Comparison of ENCODE assay signal across 8 mouse cellular contexts in genomic region chr17:46555673-46556583, GRCm38 (mm10). TPM values are rescaled to one million over a fixed set of nuclear protein-coding genes. Genes with fewer than 3 reads are reported as not detected.
DNase-seq lines count a peak whose midpoint lies in the region; ATAC-seq and TF ChIP-seq lines count a peak whose summit lies in the region.

Gene Srf (minus strand): TSS chr17:46556175.

- peak; percentile 25; the same call in 1 of the 2 replicates for TF ChIP-seq CTCF in kidney, adult 2 months (conservative IDR thresholded peaks at IDR 0.05; ENCODE audit: insufficient read depth, insufficient read length, low read depth, low read length)
- TF ChIP-seq CTCF in spleen, adult 2 months (IDR thresholded peaks at IDR 0.05; ENCODE audit: extremely low read depth, insufficient read depth, insufficient read length, insufficient replicate concordance), result no peak

- no peaks in the 10 kb centered on the region for H3K27me3 ChIP-seq in embryonic facial prominence, embryonic 13.5 days
- H3K27me3 ChIP-seq in kidney, adult 2 months (replicated peaks; ENCODE audit: control insufficient read depth, insufficient read depth, low read length), result no peaks in the 10 kb centered on the region
- H3K27me3 ChIP-seq in limb, embryonic 12.5 days, result no peaks in the 10 kb centered on the region
- no peaks in the 10 kb centered on the region for H3K27me3 ChIP-seq in midbrain, embryonic 15.5 days (replicated peaks)
- 0 out of 2 replicates have a peak, but pooled peaks cover 2% of the 10 kb centered on the region for H3K27me3 ChIP-seq in spleen, adult 2 months (ENCODE audit: control insufficient read depth, insufficient read depth, low read length)

- H3K36me3 ChIP-seq in embryonic facial prominence, embryonic 13.5 days, result peaks cover 14% of the 10 kb centered on the region
- H3K36me3 ChIP-seq in kidney, adult 2 months (ENCODE audit: control insufficient read depth, insufficient read depth, low read length), result no peaks in the 10 kb centered on the region
- peaks cover 15% of the 10 kb centered on the region for H3K36me3 ChIP-seq in limb, embryonic 12.5 days
- H3K36me3 ChIP-seq in midbrain, embryonic 15.5 days (replicated peaks), result peaks cover 6% of the 10 kb centered on the region; the same call in 1 of the 2 replicates
- peaks cover 7% of the 10 kb centered on the region for H3K36me3 ChIP-seq in spleen, adult 2 months (ENCODE audit: control insufficient read depth, insufficient read depth, low read length)

- DNase-seq in 3134 (ENCODE audit: extremely low read depth, insufficient read length, low spot score), result peak; percentile 98
- peak; percentile 97 to 98 for DNase-seq in adrenal gland, postnatal 36 days
- peak; percentile 98 to 99 for DNase-seq in heart, adult 18-20 months
- DNase-seq in kidney, adult 2 months, result peak; percentile 99
- peak; percentile 91 to 95 for DNase-seq in spleen, adult 2 months (ENCODE audit: low read depth in 1 of 2, low spot score in 2 of 2)

- peak within 1 kb of the TSS; percentile 94 for H3K4me2 ChIP-seq in embryonic facial prominence, embryonic 13.5 days
- peak within 1 kb of the TSS; percentile 93 for H3K4me2 ChIP-seq in limb, embryonic 12.5 days
- peak within 1 kb of the TSS; percentile 92 for H3K4me2 ChIP-seq in midbrain, embryonic 15.5 days

- TF ChIP-seq POLR2A in kidney, adult 2 months (IDR thresholded peaks at IDR 0.05; ENCODE audit: low read depth, low read length), result no peak
- peak; percentile 1; the same call in 1 of the 2 replicates for TF ChIP-seq POLR2A in spleen, adult 2 months (IDR thresholded peaks at IDR 0.05; ENCODE audit: low read depth, low read length)

- no peaks in the 10 kb centered on the region for H3K9me3 ChIP-seq in embryonic facial prominence, embryonic 13.5 days
- no peaks in the 10 kb centered on the region for H3K9me3 ChIP-seq in limb, embryonic 12.5 days
- H3K9me3 ChIP-seq in midbrain, embryonic 15.5 days, result no peaks in the 10 kb centered on the region

- ATAC-seq in embryonic facial prominence, embryonic 13.5 days (ENCODE audit: insufficient number of reproducible peaks, insufficient read depth, low FRiP score, low TSS enrichment, low read depth), result peak; percentile 94
- peak; percentile 95 for ATAC-seq in limb, embryonic 12.5 days (ENCODE audit: insufficient number of reproducible peaks, insufficient read depth, low FRiP score, low TSS enrichment, low read depth)
- peak; percentile 93 for ATAC-seq in midbrain, embryonic 15.5 days (replicated peaks)

- H3K27ac ChIP-seq in embryonic facial prominence, embryonic 13.5 days, result peak within 1 kb of the TSS; percentile 96
- H3K27ac ChIP-seq in kidney, adult 2 months (ENCODE audit: insufficient read depth, low read depth, low read length), result peak within 1 kb of the TSS; percentile 87
- peak within 1 kb of the TSS; percentile 92 for H3K27ac ChIP-seq in limb, embryonic 12.5 days
- peak within 1 kb of the TSS; percentile 91 for H3K27ac ChIP-seq in midbrain, embryonic 15.5 days
- H3K27ac ChIP-seq in spleen, adult 2 months (ENCODE audit: insufficient read depth, low read length), result peak within 1 kb of the TSS; percentile 86

- H3K4me3 ChIP-seq in embryonic facial prominence, embryonic 13.5 days, result peak within 1 kb of the TSS; percentile 95
- peak within 1 kb of the TSS; percentile 91 for H3K4me3 ChIP-seq in kidney, adult 2 months (ENCODE audit: insufficient read depth, low read depth, low read length)
- peak within 1 kb of the TSS; percentile 99 for H3K4me3 ChIP-seq in limb, embryonic 12.5 days (replicated peaks)
- H3K4me3 ChIP-seq in midbrain, embryonic 15.5 days, result peak within 1 kb of the TSS; percentile 89
- H3K4me3 ChIP-seq in spleen, adult 2 months (ENCODE audit: extremely low read depth, insufficient read depth, insufficient read length), result peak within 1 kb of the TSS; percentile 80

- H3K9ac ChIP-seq in embryonic facial prominence, embryonic 13.5 days, result peak within 1 kb of the TSS; percentile 100
- H3K9ac ChIP-seq in limb, embryonic 12.5 days (replicated peaks), result peak within 1 kb of the TSS; percentile 99
- peak within 1 kb of the TSS; percentile 91 for H3K9ac ChIP-seq in midbrain, embryonic 15.5 days

- WGBS in embryonic facial prominence, embryonic 13.5 days, result under 1% methylated on average over 81 of the region's 87 CpGs
- WGBS in kidney, adult 2 months, result under 1% methylated on average over 87 of the region's 87 CpGs
- WGBS in limb, embryonic 12.5 days, result under 1% methylated on average over 77 of the region's 87 CpGs
- WGBS in midbrain, embryonic 15.5 days, result under 1% methylated on average over 86 of the region's 87 CpGs
- under 1% methylated on average over 83 of the region's 87 CpGs for WGBS in spleen, adult 2 months

- peaks cover 42% of the 10 kb centered on the region for H3K4me1 ChIP-seq in embryonic facial prominence, embryonic 13.5 days
- peaks cover 14% of the 10 kb centered on the region for H3K4me1 ChIP-seq in kidney, adult 2 months (ENCODE audit: control insufficient read depth, insufficient read depth, low read length)
- peaks cover 42% of the 10 kb centered on the region for H3K4me1 ChIP-seq in limb, embryonic 12.5 days (replicated peaks)
- H3K4me1 ChIP-seq in midbrain, embryonic 15.5 days, result peaks cover 37% of the 10 kb centered on the region
- H3K4me1 ChIP-seq in spleen, adult 2 months (ENCODE audit: control insufficient read depth, insufficient read depth, insufficient read length), result peaks cover 8% of the 10 kb centered on the region; the same call in 1 of the 2 replicates

RNA-seq across cellular contexts. Expression of gene Srf, which starts in this region (rescaled TPM):
- 10 to 100 TPM; 43.1 to 46.5 TPM for total RNA-seq in adrenal gland, postnatal 36 days (2021)
- polyA plus RNA-seq in embryonic facial prominence, embryonic 13.5 days (2015; fragmentation: Nextera tagmentation; extraction: Ambion mirVana), result 6.3 and 8.9 TPM in 2 replicates
- total RNA-seq in heart, adult 18-20 months (2021), result 10 to 100 TPM; 88.4 to 93.6 TPM
- polyA plus RNA-seq in kidney, adult 2 months (2012; rRNA removed), result 67.0 and 86.3 TPM in 2 replicates
- polyA plus RNA-seq in limb, embryonic 12.5 days (2016; fragmentation: Nextera tagmentation; extraction: Ambion mirVana), result 11.8 and 12.4 TPM in 2 replicates
- 3.7 and 5.7 TPM in 2 replicates for polyA plus RNA-seq in midbrain, embryonic 15.5 days (2015; fragmentation: Nextera tagmentation; extraction: Ambion mirVana)
- polyA plus RNA-seq in spleen, adult 2 months (2012; rRNA removed), result 146 and 226 TPM in 2 replicates

Comparison
In these comparisons a context has a peak if more than half of its experiments do, and no peak if none do; other contexts are left out.
1. Peak in every context shown above with its lines: DNase-seq, ATAC-seq, H3K4me3 ChIP-seq and H3K27ac ChIP-seq.